Mouse (Mus musculus): Measurements from ENCODE around the gene Ubb.

The Ubb gene

DNA sequence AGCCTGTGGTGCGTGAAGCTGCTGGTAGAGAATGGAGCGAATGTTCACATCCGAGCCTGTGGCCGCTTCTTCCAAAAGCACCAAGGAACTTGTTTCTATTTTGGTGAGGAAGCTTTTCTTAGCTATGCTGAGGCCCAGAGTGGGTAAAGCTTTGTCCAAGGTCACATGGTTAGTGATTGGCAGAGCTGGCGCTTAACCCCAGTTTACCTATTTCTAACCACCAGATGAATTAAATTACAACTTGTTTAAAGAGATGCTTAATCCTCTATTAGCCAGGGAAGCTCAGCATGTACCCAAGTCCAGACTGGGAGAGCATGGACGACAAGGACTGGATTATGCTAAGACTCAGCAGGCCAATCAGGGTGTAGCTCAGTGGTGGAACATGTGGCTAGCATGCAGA, 32.1 kb downstream of the Ubb start:
- no peak for DNase-seq (ENCODE audit: extremely low read depth, insufficient read length, low spot score)

DNA sequence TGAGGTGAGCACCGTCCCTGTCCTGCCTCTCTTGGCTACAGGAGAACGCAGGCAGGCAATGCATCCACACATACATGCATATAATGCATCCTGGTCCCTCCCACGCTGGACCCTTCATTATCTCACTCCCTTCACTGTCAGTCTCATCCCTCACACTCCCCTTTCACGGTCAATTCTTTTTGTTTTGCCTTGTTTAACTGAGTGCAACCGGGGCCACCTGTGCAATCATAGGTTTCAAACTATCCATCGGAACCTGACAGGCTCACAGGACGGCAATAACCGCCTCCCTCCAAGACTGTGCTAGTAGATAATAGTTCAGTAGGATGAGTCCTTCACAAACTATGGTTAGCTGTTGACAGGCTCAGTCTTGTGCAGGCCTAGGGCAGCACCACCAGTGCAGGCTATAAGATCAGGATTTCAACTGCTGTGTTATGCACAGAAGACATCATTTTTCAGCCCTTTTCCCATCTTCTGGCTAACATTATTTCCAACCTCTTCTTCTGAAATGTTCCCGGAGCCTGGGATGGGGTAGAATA, 33.8 kb downstream of the Ubb start:
- DNase-seq (ENCODE audit: extremely low read depth, insufficient read length, low spot score), result no peak

- no peak for DNase-seq (ENCODE audit: extremely low read depth, insufficient read length, low spot score)
Observed at GRCm38 (mm10) chr11:62587034-62587433, 36.1 kb downstream of the Ubb start.

GRCm38 (mm10) chr11:62589391-62589790, 38.4 kb downstream of the Ubb start:
- no peak for DNase-seq (ENCODE audit: extremely low read depth, insufficient read length, low spot score)

- DNase-seq (ENCODE audit: extremely low read depth, insufficient read length, low spot score), result no peak
Observed at GRCm38 (mm10) chr11:62591026-62591425, 40.1 kb downstream of the Ubb start.

DNA sequence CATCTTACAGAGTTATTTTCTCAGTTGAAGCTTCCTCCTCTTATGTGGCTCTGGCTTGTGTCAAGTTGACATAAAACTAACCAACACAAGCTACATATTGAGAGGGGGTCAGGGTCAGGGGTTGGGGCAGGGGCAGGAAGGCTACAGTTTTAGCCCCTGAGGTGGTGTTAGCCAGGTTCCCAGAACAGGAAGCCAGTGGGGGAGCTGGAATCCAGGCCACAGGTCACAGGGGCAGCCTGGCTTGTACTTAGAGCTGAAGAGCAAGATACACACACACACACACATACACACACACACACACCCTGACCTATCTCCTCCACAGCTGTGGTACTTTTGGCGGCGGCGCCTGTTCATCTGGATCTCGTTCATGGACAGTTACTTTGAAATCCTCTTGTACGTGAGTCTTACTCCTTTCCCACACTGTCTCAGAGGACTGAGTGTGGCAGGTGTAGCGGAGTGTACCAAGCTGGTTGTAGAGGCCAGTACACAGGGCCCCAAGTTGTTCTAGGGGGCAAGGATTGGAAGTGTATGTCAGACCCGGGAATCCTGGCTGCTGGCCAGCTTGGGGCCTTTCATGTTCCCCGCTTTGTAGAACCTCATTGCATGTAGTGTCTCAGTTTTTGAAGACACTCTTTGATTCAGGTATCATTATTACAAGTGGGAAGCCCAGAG, 41.1 kb downstream of the Ubb start:
- DNase-seq (ENCODE audit: extremely low read depth, insufficient read length, low spot score), result no peak

DNA sequence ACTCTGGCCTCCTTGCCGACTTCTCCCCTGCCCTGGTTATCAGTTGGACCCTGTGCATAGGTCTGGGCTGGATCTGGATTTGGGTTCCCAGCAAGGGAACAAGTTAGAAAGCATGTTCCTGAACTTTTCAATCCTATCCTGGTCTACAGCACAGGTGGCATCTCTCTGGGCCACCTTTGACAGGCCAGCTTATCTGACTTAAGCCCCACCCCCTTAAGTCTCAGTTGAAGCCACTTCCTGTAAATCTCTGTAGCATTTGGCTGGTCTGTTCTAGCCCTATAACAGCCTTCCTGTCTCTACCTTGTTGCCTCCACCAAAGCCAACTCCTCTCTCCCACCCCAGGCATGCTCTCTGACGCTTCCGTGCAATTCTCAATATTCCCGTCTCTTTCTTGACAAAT, 47.6 kb downstream of the Ubb start:
- no peak for DNase-seq (ENCODE audit: extremely low read depth, insufficient read length, low spot score)

- no peak for DNase-seq (ENCODE audit: extremely low read depth, insufficient read length, low spot score)
Observed at GRCm38 (mm10) chr11:62601732-62602618, 51.0 kb downstream of the Ubb start.

Measured in 3134 (cell line).